Mouse (Mus musculus): ENCODE results near the gene Slc9a4. TPM values are rescaled to one million over a fixed set of nuclear protein-coding genes. Genes with fewer than 3 reads are reported as not detected.

The Slc9a4 gene
- polyA plus RNA-seq, 1 experiment from 2014 or later = 0.09 TPM

DNA sequence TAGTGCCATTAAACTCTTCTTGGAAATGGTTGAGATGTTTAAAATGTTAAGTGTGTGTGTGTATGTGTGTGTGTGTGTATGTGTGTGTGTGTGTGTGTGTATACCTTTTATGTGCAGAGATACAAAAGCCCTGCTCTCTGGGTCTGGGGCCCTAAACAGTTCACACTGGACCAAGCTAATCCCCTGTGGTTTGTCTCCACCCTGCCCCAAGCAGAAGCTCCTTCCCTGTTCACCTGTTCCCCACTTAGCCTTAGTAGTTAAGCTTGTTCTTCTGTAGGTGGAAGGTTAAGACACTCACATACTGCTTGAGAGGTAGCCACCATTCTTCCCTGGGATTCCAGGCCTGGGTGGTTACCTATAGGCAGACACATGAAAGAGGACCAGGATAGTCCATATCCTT lies 47.1 kb downstream of the Slc9a4 start:
- no peaks in the 10 kb centered on the region for H3K9me3 ChIP-seq (replicated peaks; ENCODE audit: control insufficient read depth, low read length)
- H3K4me3 ChIP-seq (ENCODE audit: low read length) = no peak overlapping the region
- H3K36me3 ChIP-seq (ENCODE audit: control insufficient read depth, insufficient read depth) = no peaks in the 10 kb centered on the region
- no peak for ATAC-seq (replicated peaks; ENCODE audit: extremely low read depth, insufficient read depth, low FRiP score)
- H3K9ac ChIP-seq (ENCODE audit: low read length) = no peak overlapping the region
- H3K27me3 ChIP-seq (ENCODE audit: control insufficient read depth, insufficient read depth, low read length) = no peaks in the 10 kb centered on the region
- no peak overlapping the region for H3K4me2 ChIP-seq (ENCODE audit: low read depth, low read length)
- H3K4me1 ChIP-seq (ENCODE audit: control insufficient read depth, insufficient read depth, low read length) = no peaks in the 10 kb centered on the region
- H3K27ac ChIP-seq (ENCODE audit: low read length) = no peak overlapping the region

DNA sequence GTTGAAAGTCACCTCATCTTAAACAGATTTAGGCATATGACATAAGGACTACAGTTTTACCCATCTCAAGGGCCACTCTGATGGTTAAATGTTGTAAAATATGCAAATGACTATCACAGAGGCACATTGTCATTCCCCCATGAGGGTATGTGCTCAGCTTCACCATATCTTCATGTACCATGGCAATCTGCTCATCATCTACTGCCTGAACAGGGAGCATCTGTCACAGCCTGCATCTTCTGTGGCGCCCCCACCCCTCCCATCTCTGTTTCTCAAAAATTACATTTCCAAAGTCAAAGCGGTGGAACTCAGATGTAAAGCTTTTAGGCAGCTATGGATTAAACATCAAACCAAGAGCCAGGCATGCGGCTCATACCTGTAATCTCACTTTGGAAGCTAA lies 48.6 kb downstream of the Slc9a4 start:
- H3K27ac ChIP-seq (ENCODE audit: low read length) = no peak overlapping the region
- no peaks in the 10 kb centered on the region for H3K9me3 ChIP-seq (replicated peaks; ENCODE audit: control insufficient read depth, low read length)
- H3K36me3 ChIP-seq (ENCODE audit: control insufficient read depth, insufficient read depth) = no peaks in the 10 kb centered on the region
- H3K27me3 ChIP-seq (ENCODE audit: control insufficient read depth, insufficient read depth, low read length) = no peaks in the 10 kb centered on the region
- WGBS = 85% methylated on average over 3 of the region's 3 CpGs
- no peak overlapping the region for H3K9ac ChIP-seq (ENCODE audit: low read length)
- no peak overlapping the region for H3K4me2 ChIP-seq (ENCODE audit: low read depth, low read length)
- ATAC-seq (replicated peaks; ENCODE audit: extremely low read depth, insufficient read depth, low FRiP score) = no peak
- H3K4me3 ChIP-seq (ENCODE audit: low read length) = no peak overlapping the region
- no peaks in the 10 kb centered on the region for H3K4me1 ChIP-seq (ENCODE audit: control insufficient read depth, insufficient read depth, low read length)

DNA sequence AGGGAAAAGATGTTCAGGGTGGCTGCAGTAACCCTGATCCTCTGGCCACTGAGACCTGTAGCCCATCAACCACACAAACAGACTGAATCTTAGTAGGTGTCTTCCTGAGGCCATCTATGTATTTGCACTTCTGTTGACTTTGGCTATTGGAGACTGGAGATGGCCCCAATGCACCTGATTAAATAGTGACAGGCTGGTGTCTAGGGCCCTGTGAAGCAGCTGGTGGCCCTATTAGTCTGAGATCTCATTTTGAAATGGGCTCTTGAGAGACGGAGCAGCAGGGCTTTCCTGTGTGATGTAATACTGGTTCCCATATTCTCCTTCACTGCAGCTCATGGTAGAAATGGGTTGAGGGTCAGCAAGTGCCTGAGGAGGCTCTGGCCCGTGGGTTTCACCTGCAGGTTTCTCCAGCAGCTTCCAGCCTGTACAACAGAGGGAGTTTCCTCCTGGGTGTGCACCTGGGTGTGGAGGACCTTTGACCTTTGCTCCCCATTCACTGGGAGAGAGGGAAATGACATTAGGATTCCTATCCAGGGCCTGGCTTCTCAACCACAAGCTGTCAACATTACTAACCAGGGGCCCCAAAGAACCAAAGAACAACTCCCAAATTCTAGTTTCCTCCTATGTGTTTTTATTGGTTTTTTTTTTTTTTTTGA lies 52.7 kb downstream of the Slc9a4 start:
- Histone ChIP-seq H3K36me3 (ENCODE audit: control insufficient read depth, insufficient read depth) (no peaks in the 10 kb centered on the region), H3K9me3 (replicated peaks; ENCODE audit: control insufficient read depth, low read length) (no peaks in the 10 kb centered on the region), H3K4me3 (ENCODE audit: low read length) (no peak overlapping the region), H3K9ac (ENCODE audit: low read length) (no peak overlapping the region), H3K27me3 (ENCODE audit: control insufficient read depth, insufficient read depth, low read length) (no peaks in the 10 kb centered on the region), H3K27ac (ENCODE audit: low read length) (no peak overlapping the region), H3K4me1 (ENCODE audit: control insufficient read depth, insufficient read depth, low read length) (no peaks in the 10 kb centered on the region), H3K4me2 (ENCODE audit: low read depth, low read length) (no peak overlapping the region)
- no peak for ATAC-seq (replicated peaks; ENCODE audit: extremely low read depth, insufficient read depth, low FRiP score)
- 54% methylated on average over 2 of the region's 2 CpGs for WGBS

DNA sequence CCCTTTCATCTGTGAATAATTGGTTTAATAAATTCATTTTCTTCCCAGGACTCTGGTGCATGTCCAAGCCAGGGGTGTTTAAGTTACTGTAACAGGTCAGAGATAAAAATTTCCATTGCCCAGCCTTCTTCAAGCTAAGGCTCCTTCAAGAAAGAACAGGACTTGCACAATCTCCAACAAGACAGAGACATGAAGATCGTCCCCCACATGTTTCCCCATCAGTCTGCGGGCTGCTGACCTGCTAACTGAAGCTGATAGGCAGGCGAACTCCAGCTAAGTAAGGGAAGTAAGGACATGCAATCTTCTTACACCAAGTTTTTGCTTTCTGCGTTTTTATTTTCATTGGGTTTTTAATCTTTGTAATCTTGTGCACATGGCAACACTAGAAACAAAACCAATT lies 54.7 kb downstream of the Slc9a4 start:
- Histone ChIP-seq H3K27ac (ENCODE audit: low read length) (no peak overlapping the region), H3K9me3 (replicated peaks; ENCODE audit: control insufficient read depth, low read length) (no peaks in the 10 kb centered on the region), H3K36me3 (ENCODE audit: control insufficient read depth, insufficient read depth) (no peaks in the 10 kb centered on the region), H3K27me3 (ENCODE audit: control insufficient read depth, insufficient read depth, low read length) (no peaks in the 10 kb centered on the region), H3K9ac (ENCODE audit: low read length) (no peak overlapping the region), H3K4me1 (ENCODE audit: control insufficient read depth, insufficient read depth, low read length) (no peaks in the 10 kb centered on the region), H3K4me2 (ENCODE audit: low read depth, low read length) (no peak overlapping the region), H3K4me3 (ENCODE audit: low read length) (no peak overlapping the region)
- WGBS = 70% methylated on average over 4 of the region's 4 CpGs
- no peak for ATAC-seq (replicated peaks; ENCODE audit: extremely low read depth, insufficient read depth, low FRiP score)

DNA sequence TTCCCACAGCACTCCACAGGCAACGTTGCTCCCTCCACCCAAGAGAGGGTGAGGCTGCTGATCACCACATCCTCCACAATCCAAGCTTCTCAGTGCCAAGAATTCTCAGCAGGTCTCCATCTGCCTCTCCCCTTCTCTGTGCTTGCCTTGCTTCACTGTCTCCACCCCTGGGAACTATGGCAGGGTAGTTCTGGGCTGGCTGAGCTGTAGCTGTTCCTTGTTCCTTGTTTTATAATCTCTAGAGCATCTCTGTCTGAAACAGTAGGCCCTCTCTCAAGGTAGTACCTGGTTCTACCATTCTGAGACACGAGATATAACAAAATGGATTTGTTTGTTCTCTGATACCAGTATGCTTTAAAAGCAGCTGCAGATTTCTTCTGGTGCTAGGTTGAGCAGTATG lies 68.4 kb downstream of the Slc9a4 start:
- 61% methylated on average over 2 of the region's 2 CpGs for WGBS
- Histone ChIP-seq H3K4me3 (ENCODE audit: low read length) (no peak overlapping the region), H3K9ac (ENCODE audit: low read length) (no peak overlapping the region), H3K27ac (ENCODE audit: low read length) (no peak overlapping the region), H3K36me3 (ENCODE audit: control insufficient read depth, insufficient read depth) (no peaks in the 10 kb centered on the region), H3K4me2 (ENCODE audit: low read depth, low read length) (no peak overlapping the region), H3K27me3 (ENCODE audit: control insufficient read depth, insufficient read depth, low read length) (no peaks in the 10 kb centered on the region), H3K4me1 (ENCODE audit: control insufficient read depth, insufficient read depth, low read length) (no peaks in the 10 kb centered on the region), H3K9me3 (replicated peaks; ENCODE audit: control insufficient read depth, low read length) (no peaks in the 10 kb centered on the region)
- no peak for ATAC-seq (replicated peaks; ENCODE audit: extremely low read depth, insufficient read depth, low FRiP score)

DNA sequence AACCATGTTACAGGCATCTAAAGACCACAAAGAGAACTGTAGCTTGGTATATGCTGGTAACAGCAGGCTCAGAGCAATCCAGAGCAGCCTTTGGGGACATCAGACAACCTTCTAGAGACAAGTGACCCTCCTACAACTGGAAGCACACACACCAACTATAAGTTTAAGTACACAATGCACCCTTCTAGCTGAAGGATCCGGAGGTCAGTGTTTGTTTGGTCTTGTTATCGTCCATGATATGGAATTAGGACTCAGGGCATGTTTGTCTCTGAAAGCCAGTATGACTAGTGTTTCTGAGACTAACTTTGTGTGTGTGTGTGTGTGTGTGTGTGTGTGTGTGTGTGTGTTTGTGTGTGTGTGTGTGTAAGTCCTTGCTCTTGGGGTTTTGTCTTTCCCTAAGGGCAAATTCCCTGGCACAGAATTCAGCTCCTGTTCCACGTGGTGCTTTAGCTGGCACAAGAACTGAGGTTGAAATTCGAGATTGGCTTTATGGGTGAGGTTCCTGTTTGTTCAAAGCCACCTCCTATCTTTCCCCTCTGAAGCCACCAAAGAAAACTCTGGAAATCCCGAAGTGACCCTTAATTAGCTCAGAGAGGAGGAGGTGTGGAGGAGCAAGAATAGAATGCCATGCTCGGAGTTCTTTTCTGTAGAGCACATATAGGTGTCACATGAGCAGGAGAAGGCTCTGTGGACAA lies 71.1 kb downstream of the Slc9a4 start:
- Histone ChIP-seq H3K4me3 (ENCODE audit: low read length) (no peak overlapping the region), H3K4me1 (ENCODE audit: control insufficient read depth, insufficient read depth, low read length) (no peaks in the 10 kb centered on the region), H3K36me3 (ENCODE audit: control insufficient read depth, insufficient read depth) (no peaks in the 10 kb centered on the region), H3K4me2 (ENCODE audit: low read depth, low read length) (no peak overlapping the region), H3K9me3 (replicated peaks; ENCODE audit: control insufficient read depth, low read length) (no peaks in the 10 kb centered on the region), H3K9ac (ENCODE audit: low read length) (no peak overlapping the region), H3K27ac (ENCODE audit: low read length) (no peak overlapping the region), H3K27me3 (ENCODE audit: control insufficient read depth, insufficient read depth, low read length) (no peaks in the 10 kb centered on the region)
- ATAC-seq (replicated peaks; ENCODE audit: extremely low read depth, insufficient read depth, low FRiP score) = no peak
- 46% methylated on average over 6 of the region's 6 CpGs for WGBS

DNA sequence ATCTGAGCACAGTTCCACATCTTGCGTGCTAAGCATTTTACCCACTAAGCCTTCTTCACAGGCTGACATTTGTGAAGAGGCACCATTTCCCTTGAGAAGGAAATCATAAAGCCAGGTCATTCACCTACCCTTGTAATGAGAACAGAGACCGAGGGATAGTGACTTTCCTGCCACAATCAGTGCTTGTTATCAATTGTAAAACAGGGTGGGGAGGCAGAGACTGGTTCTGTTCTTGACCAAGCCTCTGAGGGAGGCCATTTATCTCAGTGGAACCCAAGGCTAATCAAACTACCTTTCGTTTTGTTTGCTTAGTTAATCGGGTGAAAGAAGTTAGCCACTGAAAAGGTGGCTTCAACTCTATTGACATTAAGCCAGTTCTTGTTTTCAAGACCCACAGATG lies 77.2 kb downstream of the Slc9a4 start:
- 56% methylated on average over 4 of the region's 4 CpGs for WGBS
- ATAC-seq (replicated peaks; ENCODE audit: extremely low read depth, insufficient read depth, low FRiP score) = no peak
- no peak overlapping the region for H3K9ac ChIP-seq (ENCODE audit: low read length)
- peaks cover 12% of the 10 kb centered on the region for H3K4me1 ChIP-seq (ENCODE audit: control insufficient read depth, insufficient read depth, low read length)
- no peaks in the 10 kb centered on the region for H3K9me3 ChIP-seq (replicated peaks; ENCODE audit: control insufficient read depth, low read length)
- no peak overlapping the region for H3K27ac ChIP-seq (ENCODE audit: low read length)
- H3K4me3 ChIP-seq (ENCODE audit: low read length) = no peak overlapping the region
- no peak overlapping the region for H3K4me2 ChIP-seq (ENCODE audit: low read depth, low read length)
- H3K36me3 ChIP-seq (ENCODE audit: control insufficient read depth, insufficient read depth) = no peaks in the 10 kb centered on the region
- no peaks in the 10 kb centered on the region for H3K27me3 ChIP-seq (ENCODE audit: control insufficient read depth, insufficient read depth, low read length)

DNA sequence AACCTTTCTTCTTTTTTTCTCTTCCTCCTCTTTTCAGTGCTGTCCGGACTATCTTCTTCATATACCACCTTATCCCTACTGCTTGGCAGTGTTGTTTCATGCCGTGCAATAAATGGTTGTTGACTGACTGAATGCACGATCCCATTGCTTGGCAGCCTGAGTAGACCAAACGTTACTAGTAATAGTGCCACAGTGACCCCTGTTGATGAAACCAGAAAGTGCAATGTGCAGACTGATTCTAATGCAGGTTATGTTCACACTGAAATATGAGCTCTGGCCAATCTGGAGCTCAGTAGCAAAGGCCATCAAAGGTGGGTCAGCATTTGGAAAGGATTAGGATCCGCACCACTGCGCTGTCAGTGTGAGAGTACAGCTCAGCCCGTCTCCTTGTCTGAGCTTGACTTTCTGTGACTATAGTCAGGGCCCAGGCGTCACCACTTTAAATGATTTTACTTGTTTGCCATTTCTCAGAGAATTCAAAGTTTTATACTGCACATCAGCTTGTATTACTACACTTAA lies 78.2 kb downstream of the Slc9a4 start:
- no peaks in the 10 kb centered on the region for H3K27me3 ChIP-seq (ENCODE audit: control insufficient read depth, insufficient read depth, low read length)
- peaks cover 12% of the 10 kb centered on the region for H3K4me1 ChIP-seq (ENCODE audit: control insufficient read depth, insufficient read depth, low read length)
- H3K9ac ChIP-seq (ENCODE audit: low read length) = no peak overlapping the region
- H3K27ac ChIP-seq (ENCODE audit: low read length) = no peak overlapping the region
- 53% methylated on average over 8 of the region's 8 CpGs for WGBS
- no peak for ATAC-seq (replicated peaks; ENCODE audit: extremely low read depth, insufficient read depth, low FRiP score)
- H3K36me3 ChIP-seq (ENCODE audit: control insufficient read depth, insufficient read depth) = no peaks in the 10 kb centered on the region
- no peak overlapping the region for H3K4me3 ChIP-seq (ENCODE audit: low read length)
- no peaks in the 10 kb centered on the region for H3K9me3 ChIP-seq (replicated peaks; ENCODE audit: control insufficient read depth, low read length)
- H3K4me2 ChIP-seq (ENCODE audit: low read depth, low read length) = no peak overlapping the region

DNA sequence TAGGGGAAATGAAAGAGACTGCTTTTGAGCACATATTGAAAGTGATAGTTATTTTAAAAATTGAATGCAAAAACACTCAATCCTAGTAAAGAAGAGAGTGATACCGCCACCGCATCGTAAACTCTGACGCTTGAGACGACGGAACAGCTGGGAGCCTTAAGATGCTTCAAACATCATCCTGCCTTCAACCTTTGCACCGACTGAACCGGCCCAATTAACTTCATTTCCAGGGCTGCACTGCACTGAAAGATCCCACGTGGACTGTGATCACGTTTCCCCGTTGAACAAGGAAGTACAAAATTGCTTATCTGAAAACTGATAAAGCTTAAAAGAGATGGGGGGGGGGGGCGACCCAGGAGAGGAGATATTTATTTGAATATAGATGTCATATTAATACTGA lies 79.1 kb downstream of the Slc9a4 start:
- Histone ChIP-seq H3K36me3 (ENCODE audit: control insufficient read depth, insufficient read depth) (no peaks in the 10 kb centered on the region), H3K27me3 (ENCODE audit: control insufficient read depth, insufficient read depth, low read length) (no peaks in the 10 kb centered on the region), H3K4me2 (ENCODE audit: low read depth, low read length) (peak overlapping the region; percentile 45; the same call in 1 of the 2 replicates), H3K4me3 (ENCODE audit: low read length) (no peak overlapping the region), H3K9ac (ENCODE audit: low read length) (no peak overlapping the region), H3K9me3 (replicated peaks; ENCODE audit: control insufficient read depth, low read length) (no peaks in the 10 kb centered on the region), H3K4me1 (ENCODE audit: control insufficient read depth, insufficient read depth, low read length) (peaks cover 12% of the 10 kb centered on the region), H3K27ac (ENCODE audit: low read length) (peak overlapping the region; percentile 61; the same call in 1 of the 2 replicates)
- no peak for ATAC-seq (replicated peaks; ENCODE audit: extremely low read depth, insufficient read depth, low FRiP score)
- WGBS = 45% methylated on average over 12 of the region's 12 CpGs

Measured in heart, embryonic 16.5 days (tissue).